Mouse (Mus musculus): Measurements from ENCODE around the gene Il16.

DNA sequence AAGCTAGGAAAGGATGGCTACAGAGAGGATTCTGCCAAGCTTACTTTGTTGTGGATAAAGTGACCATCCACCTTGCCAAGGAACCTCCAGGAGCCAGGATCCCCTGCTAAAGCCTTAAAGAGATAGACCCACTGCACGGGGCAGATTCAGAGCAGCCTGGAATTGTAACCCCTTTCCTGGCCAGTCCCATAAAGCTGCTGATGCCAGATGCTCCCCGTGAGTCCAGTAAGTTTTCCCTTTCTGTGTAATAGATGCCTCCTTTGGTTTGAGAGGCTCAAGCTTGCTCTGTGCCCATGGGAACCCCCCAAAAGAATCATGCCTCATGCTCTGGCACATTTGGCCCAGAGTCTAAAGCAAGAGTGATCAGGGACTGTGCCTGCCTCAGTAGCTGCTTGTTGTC is 33.5 kb upstream of the Il16 start:
- TF ChIP-seq CTCF (IDR thresholded peaks at IDR 0.05; ENCODE audit: low read depth), result no peak
- TF ChIP-seq EP300 (IDR thresholded peaks at IDR 0.05; ENCODE audit: low read depth), result no peak
